Mouse (Mus musculus) cortical plate, adult 2 months (tissue): Measurements from ENCODE around the gene Fam114a2.

Experiments
- CTCF ChIP-seq: fragments of 200-500 bp; IDR thresholded peaks from 2 replicates; pipeline ENCODE4 v1.5.1; 2011; ENCODE audit warnings: mild to moderate bottlenecking, control low read depth, low read length; ENCODE audit not compliant: insufficient read depth; ENCODE audit errors: extremely low read depth
- POLR2A ChIP-seq: fragments of 200-500 bp; IDR thresholded peaks from 2 replicates; pipeline ENCODE4 v1.6.1; 2011; ENCODE audit warnings: mild to moderate bottlenecking, low read length, control low read depth; ENCODE audit not compliant: insufficient read depth; ENCODE audit errors: extremely low read depth

- TF ChIP-seq POLR2A: no peak
- TF ChIP-seq CTCF: no peak
Measured at GRCm38 (mm10) chr11:57551016-57551415, 32.6 kb upstream of the Fam114a2 start.
